Mouse (Mus musculus): ENCODE measurements around the gene Gm9936. TPM values are rescaled to one million over a fixed set of nuclear protein-coding genes. Genes with fewer than 3 reads are reported as not detected.

Gene Gm9936
- total RNA-seq (2014; rRNA removed) (3.5 and 3.9 TPM in 2 replicates), polyA plus RNA-seq (2015; fragmentation: Nextera tagmentation; extraction: Ambion mirVana) (2.4 and 2.8 TPM in 2 replicates)

DNA sequence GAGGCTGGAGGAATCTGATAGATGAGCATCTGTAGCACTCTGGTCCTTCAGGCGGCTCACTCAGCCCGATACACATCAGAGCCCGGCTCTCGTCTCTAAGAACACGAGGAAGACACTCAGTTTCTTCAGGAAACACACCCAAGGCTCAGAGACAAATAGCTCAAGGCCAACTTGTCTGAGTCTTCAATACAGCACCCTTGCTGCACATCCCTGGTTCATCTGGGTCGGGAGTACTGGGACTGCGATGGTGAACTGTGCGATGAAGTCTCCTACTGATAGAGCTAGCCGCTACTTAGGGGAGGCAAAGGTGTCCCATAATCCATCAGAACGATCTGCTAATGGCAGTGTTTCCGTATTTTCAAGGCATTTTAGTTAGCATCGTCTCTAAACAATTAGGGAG lies at the start of gene Gm9936:
Gm9936 (minus strand) TSS at position 101 of the 400 bp plus-strand sequence.
- no peaks in the 10 kb centered on the region for H3K36me3 ChIP-seq (ENCODE audit: insufficient read depth, low read length)
- H3K4me2 ChIP-seq (ENCODE audit: low read depth, low read length), result peak within 1 kb of the TSS; percentile 60
- DNase-seq (ENCODE audit: low spot score), result no peak
- no peaks in the 10 kb centered on the region for H3K9me3 ChIP-seq (ENCODE audit: low read length)
- no peaks in the 10 kb centered on the region for H3K27me3 ChIP-seq (ENCODE audit: insufficient read depth, low read length)
- 86% methylated on average over 12 of the region's 12 CpGs for WGBS
- peak within 1 kb of the TSS; percentile 22 for H3K4me3 ChIP-seq (ENCODE audit: low read length)
- no peaks in the 10 kb centered on the region for H3K4me1 ChIP-seq (ENCODE audit: insufficient read depth, low read length)
- ATAC-seq, result no peak
- H3K27ac ChIP-seq, result peak within 1 kb of the TSS; percentile 7; the same call in 1 of the 2 replicates
- no peak for TF ChIP-seq CTCF (IDR thresholded peaks at IDR 0.05; ENCODE audit: low read depth)
- H3K9ac ChIP-seq (replicated peaks; ENCODE audit: low read length), result peak within 1 kb of the TSS; percentile 45

DNA sequence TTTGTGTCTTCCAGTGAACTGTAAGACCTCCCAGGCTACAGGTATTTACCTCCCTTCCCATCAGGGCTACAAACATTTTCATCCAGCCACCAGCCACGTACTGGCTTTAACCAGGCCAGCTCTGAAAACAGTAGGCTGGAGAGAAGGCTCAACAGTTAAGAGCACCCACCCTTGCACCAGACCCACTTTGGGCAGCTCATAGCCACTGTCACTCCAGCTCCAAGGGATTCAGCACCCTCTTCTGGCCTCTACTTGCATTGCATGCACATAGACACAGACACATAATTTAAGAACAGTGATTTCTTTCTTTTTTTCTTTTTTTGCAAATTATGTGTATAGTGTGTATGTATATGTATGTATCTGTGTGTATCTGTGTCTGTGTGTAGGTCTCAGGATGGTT lies 43.9 kb upstream of the Gm9936 start:
- peak; percentile 91 for TF ChIP-seq CTCF (IDR thresholded peaks at IDR 0.05; ENCODE audit: low read depth)
- WGBS, result 38% methylated on average over 1 of the region's 1 CpGs

DNA sequence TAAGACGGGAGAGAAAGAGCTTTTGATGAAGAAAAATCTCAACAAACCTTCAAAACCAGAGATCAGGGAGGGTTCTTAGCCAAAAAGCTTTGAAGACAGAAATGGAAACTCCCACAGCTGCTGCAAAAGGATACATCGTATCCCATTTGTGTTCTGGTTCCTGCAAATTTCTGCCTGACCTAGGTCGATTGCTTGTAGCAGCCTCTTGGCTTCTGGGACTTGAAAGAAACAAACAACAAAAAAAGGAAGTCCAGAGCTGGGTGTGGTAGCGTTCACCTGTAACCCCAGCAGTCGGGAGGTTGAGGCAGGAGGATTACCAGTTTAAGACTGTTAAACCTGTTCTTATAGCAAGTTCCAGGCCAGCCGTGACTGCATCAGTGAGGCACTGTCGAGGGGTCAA lies 40.4 kb upstream of the Gm9936 start:
- 85% methylated on average over 7 of the region's 7 CpGs for WGBS
- no peaks in the 10 kb centered on the region for H3K9me3 ChIP-seq (ENCODE audit: low read length)
- TF ChIP-seq CTCF (IDR thresholded peaks at IDR 0.05; ENCODE audit: low read depth), result no peak
- DNase-seq (ENCODE audit: low spot score) (no peak), ATAC-seq (no peak)
- H3K27me3 ChIP-seq (ENCODE audit: insufficient read depth, low read length), result no peaks in the 10 kb centered on the region
- H3K36me3 ChIP-seq (ENCODE audit: insufficient read depth, low read length), result no peaks in the 10 kb centered on the region
- no peak overlapping the region for H3K27ac ChIP-seq
- H3K4me3 ChIP-seq (ENCODE audit: low read length), result no peak overlapping the region
- H3K9ac ChIP-seq (replicated peaks; ENCODE audit: low read length), result no peak overlapping the region
- no peaks in the 10 kb centered on the region for H3K4me1 ChIP-seq (ENCODE audit: insufficient read depth, low read length)
- no peak overlapping the region for H3K4me2 ChIP-seq (ENCODE audit: low read depth, low read length)

More for the DNA sequence above, 43.9 kb upstream of the Gm9936 start:
- Histone ChIP-seq H3K27ac (no peak overlapping the region), H3K27me3 (ENCODE audit: insufficient read depth, low read length) (no peaks in the 10 kb centered on the region), H3K9ac (replicated peaks; ENCODE audit: low read length) (no peak overlapping the region), H3K4me2 (ENCODE audit: low read depth, low read length) (no peak overlapping the region), H3K4me3 (ENCODE audit: low read length) (no peak overlapping the region), H3K9me3 (ENCODE audit: low read length) (no peaks in the 10 kb centered on the region), H3K4me1 (ENCODE audit: insufficient read depth, low read length) (no peaks in the 10 kb centered on the region), H3K36me3 (ENCODE audit: insufficient read depth, low read length) (no peaks in the 10 kb centered on the region)
- ATAC-seq, result 0 out of 2 replicates have a peak, but pooled peaks have one; percentile 32
- DNase-seq (ENCODE audit: low spot score), result peak; percentile 76

DNA sequence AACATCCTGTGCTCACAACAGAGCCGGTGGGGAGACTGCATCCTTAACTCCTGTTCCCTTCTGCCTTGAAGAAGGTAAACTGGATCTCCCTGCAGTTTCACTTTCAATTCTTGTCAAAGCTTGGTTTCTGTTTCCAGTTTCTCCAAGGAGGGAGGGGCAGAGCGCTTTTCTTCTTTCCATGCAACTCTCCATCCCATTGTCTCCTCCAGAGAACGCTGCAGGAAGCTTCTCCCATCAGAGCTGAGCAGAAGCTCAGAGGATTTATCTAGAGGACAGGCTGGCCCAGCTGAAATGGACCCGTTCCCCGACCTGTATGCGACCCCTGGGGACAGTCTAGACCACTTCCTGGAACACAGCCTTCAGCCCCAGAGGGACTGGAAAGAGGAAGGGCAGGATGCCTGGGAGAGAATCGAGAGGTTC lies 38.9 kb upstream of the Gm9936 start:
- H3K9ac ChIP-seq (replicated peaks; ENCODE audit: low read length), result no peak overlapping the region
- no peaks in the 10 kb centered on the region for H3K36me3 ChIP-seq (ENCODE audit: insufficient read depth, low read length)
- H3K4me2 ChIP-seq (ENCODE audit: low read depth, low read length), result peak overlapping the region; percentile 16
- H3K27me3 ChIP-seq (ENCODE audit: insufficient read depth, low read length), result no peaks in the 10 kb centered on the region
- TF ChIP-seq CTCF (IDR thresholded peaks at IDR 0.05; ENCODE audit: low read depth), result no peak
- H3K4me1 ChIP-seq (ENCODE audit: insufficient read depth, low read length), result no peaks in the 10 kb centered on the region
- DNase-seq (ENCODE audit: low spot score) (no peak), ATAC-seq (no peak)
- 14% methylated on average over 7 of the region's 7 CpGs for WGBS
- H3K27ac ChIP-seq, result no peak overlapping the region
- no peaks in the 10 kb centered on the region for H3K9me3 ChIP-seq (ENCODE audit: low read length)
- H3K4me3 ChIP-seq (ENCODE audit: low read length), result peak overlapping the region; percentile 17

DNA sequence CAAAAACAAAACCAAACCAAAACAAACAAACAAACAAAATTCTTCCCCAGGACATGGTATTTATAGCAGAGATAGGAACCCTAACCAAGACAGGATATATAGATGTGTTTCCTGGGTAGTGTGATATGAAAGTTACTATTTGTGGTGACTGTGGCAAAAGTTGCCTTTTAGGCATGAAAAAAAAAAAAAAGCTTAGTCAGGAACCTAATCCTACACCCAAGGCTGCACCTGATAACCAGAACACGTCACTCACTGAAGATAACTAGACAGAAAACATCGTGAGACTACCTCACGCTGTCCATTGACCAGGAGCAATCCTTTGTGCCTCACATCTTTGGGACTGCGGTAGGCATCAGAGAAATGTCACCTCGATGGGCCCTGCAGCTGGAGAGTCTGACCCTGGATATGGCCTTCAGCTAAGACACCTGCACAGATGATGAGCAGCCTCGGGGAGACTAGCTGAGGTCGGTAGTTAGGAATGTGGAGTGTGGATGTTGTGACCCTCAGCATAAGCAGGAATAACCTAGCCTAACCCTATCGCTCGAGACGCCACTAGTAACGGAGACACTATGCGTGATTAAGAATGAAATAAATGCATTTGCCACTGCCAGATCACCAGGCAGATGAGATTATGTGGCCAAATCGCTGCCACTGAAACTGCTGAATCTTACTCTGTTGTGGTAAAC lies 38.3 kb upstream of the Gm9936 start, which contains the start of gene Oasl2:
Oasl2 (plus strand) TSS at position 249 of the 686 bp plus-strand sequence.
- Histone ChIP-seq H3K4me3 (ENCODE audit: low read length) (peak within 1 kb of the TSS; percentile 17), H3K36me3 (ENCODE audit: insufficient read depth, low read length) (no peaks in the 10 kb centered on the region), H3K4me2 (ENCODE audit: low read depth, low read length) (peak within 1 kb of the TSS; percentile 16), H3K27ac (no peak within 1 kb of the TSS), H3K9ac (replicated peaks; ENCODE audit: low read length) (no peak within 1 kb of the TSS), H3K27me3 (ENCODE audit: insufficient read depth, low read length) (no peaks in the 10 kb centered on the region), H3K4me1 (ENCODE audit: insufficient read depth, low read length) (no peaks in the 10 kb centered on the region), H3K9me3 (ENCODE audit: low read length) (no peaks in the 10 kb centered on the region)
- no peak for TF ChIP-seq CTCF (IDR thresholded peaks at IDR 0.05; ENCODE audit: low read depth)
- DNase-seq (ENCODE audit: low spot score) (no peak), ATAC-seq (no peak)
- WGBS, result 63% methylated on average over 13 of the region's 13 CpGs

DNA sequence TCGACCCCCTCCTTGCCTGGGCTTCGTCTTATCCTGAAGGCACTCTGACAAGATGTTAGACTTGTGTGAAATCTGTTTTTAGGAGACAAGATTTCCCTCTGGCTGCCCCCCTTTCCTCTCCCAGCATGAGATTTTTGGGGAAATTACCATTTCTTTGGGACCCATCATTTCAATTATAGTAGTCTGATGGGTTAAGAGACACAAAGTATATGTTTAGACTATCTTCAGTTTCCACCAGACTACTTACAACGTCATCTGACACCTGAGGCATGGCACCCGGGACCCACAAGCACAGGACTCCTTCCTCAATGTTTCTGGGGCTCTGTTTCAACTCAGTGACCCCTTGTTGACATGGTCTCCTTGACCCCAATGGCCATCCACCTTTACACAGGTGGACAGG lies 37.1 kb upstream of the Gm9936 start:
- Histone ChIP-seq H3K4me3 (ENCODE audit: low read length) (no peak overlapping the region), H3K36me3 (ENCODE audit: insufficient read depth, low read length) (no peaks in the 10 kb centered on the region), H3K9ac (replicated peaks; ENCODE audit: low read length) (no peak overlapping the region), H3K27ac (no peak overlapping the region), H3K4me1 (ENCODE audit: insufficient read depth, low read length) (no peaks in the 10 kb centered on the region), H3K4me2 (ENCODE audit: low read depth, low read length) (no peak overlapping the region), H3K9me3 (ENCODE audit: low read length) (no peaks in the 10 kb centered on the region), H3K27me3 (ENCODE audit: insufficient read depth, low read length) (no peaks in the 10 kb centered on the region)
- no peak for DNase-seq (ENCODE audit: low spot score)
- TF ChIP-seq CTCF (IDR thresholded peaks at IDR 0.05; ENCODE audit: low read depth), result no peak
- ATAC-seq, result no peak
- 92% methylated on average over 4 of the region's 4 CpGs for WGBS

DNA sequence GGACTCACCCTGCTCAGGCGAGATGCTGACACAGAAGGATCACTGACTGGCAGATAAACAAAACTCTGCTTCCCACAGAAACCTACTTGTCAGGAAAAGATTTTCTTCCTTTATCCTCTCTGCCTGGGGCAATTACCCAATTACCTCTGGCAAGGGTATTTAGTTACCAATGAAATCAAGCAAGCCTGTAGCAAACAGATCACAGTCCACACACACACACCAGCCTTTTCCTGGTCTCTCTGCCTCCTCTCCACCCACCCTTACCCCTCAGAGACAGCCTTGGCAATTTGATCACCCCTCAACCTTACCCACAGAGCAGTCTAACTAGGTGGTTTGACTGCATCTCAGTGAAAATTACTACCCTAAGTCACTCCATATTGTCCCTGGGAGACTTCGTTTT lies 30.5 kb upstream of the Gm9936 start:
- whole genome bisulfite sequencing, result 83% methylated on average over 2 of the region's 2 CpGs
- no peak overlapping the region for H3K4me3 ChIP-seq (ENCODE audit: low read length)
- H3K9me3 ChIP-seq (ENCODE audit: low read length), result no peaks in the 10 kb centered on the region
- no peak for TF ChIP-seq CTCF (IDR thresholded peaks at IDR 0.05; ENCODE audit: low read depth)
- H3K36me3 ChIP-seq (ENCODE audit: insufficient read depth, low read length), result no peaks in the 10 kb centered on the region
- H3K9ac ChIP-seq (replicated peaks; ENCODE audit: low read length), result no peak overlapping the region
- DNase-seq (ENCODE audit: low spot score) (no peak), ATAC-seq (no peak)
- no peaks in the 10 kb centered on the region for H3K27me3 ChIP-seq (ENCODE audit: insufficient read depth, low read length)
- H3K4me2 ChIP-seq (ENCODE audit: low read depth, low read length), result no peak overlapping the region
- H3K27ac ChIP-seq, result no peak overlapping the region
- no peaks in the 10 kb centered on the region for H3K4me1 ChIP-seq (ENCODE audit: insufficient read depth, low read length)
